Mouse (Mus musculus) kidney, embryonic 16.5 days (tissue): Measurements from ENCODE around the gene Tmem135. TPM values are rescaled to one million over a fixed set of nuclear protein-coding genes. Genes with fewer than 3 reads are reported as not detected.
A peak's percentile ranks its signal among the peaks of the same experiment; 100 is the strongest.

Experiments
- ATAC-seq: fragments of 200-750 bp; cut with Nextera tagmentation; 2 replicates; pipeline ENCODE4 v1.8.0; 2017; ENCODE audit warnings: moderate TSS enrichment; ENCODE audit not compliant: low FRiP score, low TSS enrichment
- H3K27ac ChIP-seq: fragments of 300-500 bp; sonication (generic); 2 replicates; pipeline ENCODE4 v1.5.1; 2014; ENCODE audit warnings: low read length
- H3K27me3 ChIP-seq: fragments of 300-500 bp; sonication (generic); 2 replicates; pipeline ENCODE4 v1.6.1; 2014; ENCODE audit warnings: low read length, control low read depth, mixed read lengths; ENCODE audit not compliant: insufficient read depth
- H3K36me3 ChIP-seq: fragments of 300-500 bp; sonication (generic); 2 replicates; pipeline ENCODE4 v1.6.1; 2014; ENCODE audit warnings: low read length, control low read depth, mixed read lengths; ENCODE audit not compliant: insufficient read depth
- H3K4me1 ChIP-seq: fragments of 300-500 bp; sonication (generic); 2 replicates; pipeline ENCODE4 v1.6.1; 2014; ENCODE audit warnings: low read length, control low read depth, mixed read lengths; ENCODE audit not compliant: insufficient read depth
- H3K4me2 ChIP-seq: fragments of 300-500 bp; sonication (generic); replicated peaks from 2 replicates; pipeline ENCODE4 v1.6.1; 2014; ENCODE audit warnings: low read depth, low read length
- H3K4me3 ChIP-seq: fragments of 300-500 bp; sonication (generic); 2 replicates; pipeline ENCODE4 v1.5.1; 2014; ENCODE audit warnings: mild to moderate bottlenecking, low read length
- H3K9ac ChIP-seq: fragments of 300-500 bp; sonication (generic); replicated peaks from 2 replicates; pipeline ENCODE4 v1.6.1; 2014; ENCODE audit warnings: low read length
- H3K9me3 ChIP-seq: fragments of 300-500 bp; sonication (generic); 2 replicates; pipeline ENCODE4 v1.6.1; 2016; ENCODE audit warnings: low read length, control low read depth
- WGBS: fragments of 180-500 bp; shearing (Covaris S2); extraction: QIAGEN DNeasy Blood & Tissue Kit; methylation state at CpG from one replicate; pipeline ENCODE4 v1.1.7; 2014; 5-methylcytosine and 5-hydroxymethylcytosine counted together
- polyA plus RNA-seq: library from polyadenylated mRNA; unstranded; fragments of >200 nt; fragmentation: Nextera tagmentation; extraction: Ambion mirVana; gene quantifications from 2 replicates; pipeline ENCODE4 v1.2.1, GENCODE M21; 2015

Tmem135 gene
- polyA plus RNA-seq, 1 experiment from 2014 or later: 37.6 TPM

GRCm38 (mm10) chr7:89367643-89368042 is 36.4 kb downstream of the Tmem135 start:
- H3K4me1 ChIP-seq: peaks cover 14% of the 10 kb centered on the region
- ATAC-seq: peak; percentile 54; the same call in 1 of the 2 replicates
- no peaks in the 10 kb centered on the region for H3K36me3 ChIP-seq
- no peak overlapping the region for H3K27ac ChIP-seq
- H3K9me3 ChIP-seq: no peaks in the 10 kb centered on the region
- H3K4me3 ChIP-seq: no peak overlapping the region
- no peak overlapping the region for H3K4me2 ChIP-seq
- H3K27me3 ChIP-seq: no peaks in the 10 kb centered on the region
- H3K9ac ChIP-seq: no peak overlapping the region
- 26% methylated on average over 3 of the region's 3 CpGs for WGBS

DNA sequence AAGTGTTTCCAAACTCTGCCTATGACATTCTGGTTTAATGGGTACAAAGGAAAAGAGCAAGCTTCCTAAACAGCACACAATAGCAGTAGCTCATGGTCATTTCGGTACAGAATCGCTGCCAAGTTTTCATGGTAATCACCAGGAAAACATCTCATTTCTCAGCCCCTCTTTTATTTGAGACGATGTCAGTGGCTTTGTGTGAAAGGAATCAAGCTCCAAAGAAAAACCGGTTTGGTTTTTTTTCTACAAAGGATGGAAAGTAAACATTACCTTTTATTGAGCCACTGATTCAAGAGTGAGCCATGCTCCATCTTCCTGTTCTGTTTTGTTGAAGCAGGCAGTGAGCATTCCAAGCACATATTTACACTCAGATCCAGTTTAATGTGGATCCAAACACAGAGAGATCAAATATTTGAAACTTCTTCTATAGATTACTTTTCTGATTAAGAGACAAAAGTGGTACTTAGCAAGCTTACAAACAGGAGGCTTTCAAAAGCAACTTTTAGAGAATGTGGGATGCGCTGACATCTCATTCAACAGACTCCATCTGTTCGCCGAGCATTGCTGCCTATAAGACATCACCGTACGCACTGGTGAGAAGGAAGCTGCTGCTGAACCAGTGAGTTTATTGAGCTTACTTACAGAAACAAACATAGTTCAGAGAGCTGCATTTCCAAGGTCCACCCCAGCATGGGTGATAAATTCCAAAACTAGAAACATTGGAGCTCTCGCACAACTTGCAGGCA is 38.7 kb downstream of the Tmem135 start:
- no peak for ATAC-seq
- WGBS: 68% methylated on average over 10 of the region's 10 CpGs
- Histone ChIP-seq H3K27me3 (no peaks in the 10 kb centered on the region), H3K9ac (no peak overlapping the region), H3K27ac (no peak overlapping the region), H3K9me3 (no peaks in the 10 kb centered on the region), H3K4me1 (peaks cover 14% of the 10 kb centered on the region), H3K36me3 (no peaks in the 10 kb centered on the region), H3K4me2 (no peak overlapping the region), H3K4me3 (no peak overlapping the region)

- Histone ChIP-seq H3K9me3 (no peaks in the 10 kb centered on the region), H3K4me1 (peaks cover 14% of the 10 kb centered on the region), H3K27me3 (no peaks in the 10 kb centered on the region), H3K36me3 (no peaks in the 10 kb centered on the region), H3K27ac (no peak overlapping the region), H3K9ac (no peak overlapping the region), H3K4me3 (no peak overlapping the region), H3K4me2 (no peak overlapping the region)
- no peak for ATAC-seq
- 90% methylated on average over 5 of the region's 5 CpGs for WGBS
These were observed 40.0 kb downstream of the Tmem135 start for GRCm38 (mm10) chr7:89363975-89364374.

- no peak overlapping the region for H3K4me3 ChIP-seq
- no peak overlapping the region for H3K9ac ChIP-seq
- H3K9me3 ChIP-seq: no peaks in the 10 kb centered on the region
- no peaks in the 10 kb centered on the region for H3K4me1 ChIP-seq
- H3K27me3 ChIP-seq: no peaks in the 10 kb centered on the region
- H3K36me3 ChIP-seq: no peaks in the 10 kb centered on the region
- no peak for ATAC-seq
- H3K4me2 ChIP-seq: no peak overlapping the region
- 61% methylated on average over 4 of the region's 4 CpGs for WGBS
- H3K27ac ChIP-seq: no peak overlapping the region
These were observed 47.7 kb downstream of the Tmem135 start for GRCm38 (mm10) chr7:89356307-89356706.

- no peak for ATAC-seq
- H3K4me3 ChIP-seq: no peak overlapping the region
- H3K27me3 ChIP-seq: no peaks in the 10 kb centered on the region
- no peaks in the 10 kb centered on the region for H3K36me3 ChIP-seq
- no peak overlapping the region for H3K27ac ChIP-seq
- H3K9ac ChIP-seq: no peak overlapping the region
- no peak overlapping the region for H3K4me2 ChIP-seq
- H3K9me3 ChIP-seq: no peaks in the 10 kb centered on the region
- H3K4me1 ChIP-seq: no peaks in the 10 kb centered on the region
- WGBS: 77% methylated on average over 8 of the region's 8 CpGs
These were observed 48.3 kb downstream of the Tmem135 start for GRCm38 (mm10) chr7:89355519-89356255.

- H3K4me3 ChIP-seq: no peak overlapping the region
- H3K27ac ChIP-seq: no peak overlapping the region
- no peak overlapping the region for H3K4me2 ChIP-seq
- no peak for ATAC-seq
- H3K4me1 ChIP-seq: peaks cover 11% of the 10 kb centered on the region
- H3K9me3 ChIP-seq: no peaks in the 10 kb centered on the region
- no peaks in the 10 kb centered on the region for H3K36me3 ChIP-seq
- no peaks in the 10 kb centered on the region for H3K27me3 ChIP-seq
- H3K9ac ChIP-seq: no peak overlapping the region
These were observed 62.0 kb downstream of the Tmem135 start for GRCm38 (mm10) chr7:89342021-89342420.

DNA sequence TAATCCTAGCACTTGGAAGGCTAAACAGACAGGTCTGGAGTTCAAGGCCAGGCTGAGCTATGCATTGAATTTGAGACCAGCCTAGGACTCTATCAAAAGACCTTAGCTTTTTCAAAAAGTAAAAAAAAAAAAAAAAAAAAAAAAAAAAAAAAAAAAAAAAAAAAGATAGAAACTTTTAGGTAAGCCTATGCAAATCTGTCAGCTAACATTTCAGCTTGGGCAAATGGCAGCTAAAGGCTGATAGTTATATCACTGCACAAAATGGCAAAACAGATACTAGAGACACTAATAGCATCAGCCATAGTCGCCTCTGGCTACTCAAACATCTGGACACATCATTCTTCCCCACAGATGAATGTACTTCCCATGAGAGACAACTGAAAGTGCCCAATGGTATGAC is 64.2 kb downstream of the Tmem135 start:
- Histone ChIP-seq H3K36me3 (no peaks in the 10 kb centered on the region), H3K4me3 (no peak overlapping the region), H3K27me3 (no peaks in the 10 kb centered on the region), H3K27ac (no peak overlapping the region), H3K4me1 (peaks cover 16% of the 10 kb centered on the region), H3K9ac (no peak overlapping the region), H3K4me2 (no peak overlapping the region), H3K9me3 (no peaks in the 10 kb centered on the region)
- WGBS: 79% methylated on average over 1 of the region's 1 CpGs
- no peak for ATAC-seq

GRCm38 (mm10) chr7:89339142-89339435 is 64.9 kb downstream of the Tmem135 start:
- H3K27ac ChIP-seq: no peak overlapping the region

DNA sequence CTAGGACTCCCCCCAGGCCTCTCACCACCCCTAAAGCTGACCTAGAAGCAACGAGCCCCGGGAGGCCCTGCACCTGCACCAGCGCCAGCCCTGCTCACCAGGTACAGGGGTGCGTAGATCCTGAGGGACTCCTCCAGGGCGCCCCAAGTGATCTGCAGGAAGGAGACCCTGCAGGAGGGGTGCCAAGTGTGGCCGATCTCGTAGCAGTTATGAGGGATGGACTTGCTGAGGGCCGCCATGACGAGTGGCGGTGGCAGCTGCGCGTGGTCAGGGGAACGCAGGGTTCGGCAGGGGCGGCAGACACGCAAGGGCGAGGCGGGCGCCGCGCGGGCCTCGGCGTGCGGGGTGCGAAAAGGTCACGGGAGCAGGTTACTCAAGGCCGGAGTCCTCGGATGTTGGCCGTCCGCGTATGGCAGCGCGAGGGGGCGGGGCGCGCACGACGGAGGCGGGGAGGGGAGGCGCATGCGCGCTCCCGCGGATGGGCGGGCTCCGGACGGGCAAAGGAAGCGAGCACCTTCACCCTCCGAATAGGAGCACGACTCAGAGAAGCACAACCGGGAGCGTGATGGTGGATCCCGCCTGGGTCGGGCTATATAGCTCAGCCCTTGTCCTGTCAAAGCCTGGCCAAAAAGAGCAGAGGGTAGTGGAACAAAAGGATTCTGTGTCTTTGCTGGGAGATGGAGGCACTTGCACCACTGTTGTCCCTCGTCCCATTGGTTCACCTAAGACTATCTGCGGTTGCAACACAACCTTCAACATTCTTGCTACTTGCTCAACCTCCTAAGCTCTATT is 65.5 kb downstream of the Tmem135 start:
- no peaks in the 10 kb centered on the region for H3K27me3 ChIP-seq
- H3K27ac ChIP-seq: peak overlapping the region; percentile 80
- peak overlapping the region; percentile 92 for H3K4me2 ChIP-seq
- no peaks in the 10 kb centered on the region for H3K36me3 ChIP-seq
- under 1% methylated on average over 53 of the region's 57 CpGs for WGBS
- H3K4me1 ChIP-seq: peaks cover 16% of the 10 kb centered on the region
- peak overlapping the region; percentile 94 for H3K9ac ChIP-seq
- H3K9me3 ChIP-seq: no peaks in the 10 kb centered on the region
- ATAC-seq: peak; percentile 94
- peak overlapping the region; percentile 98 for H3K4me3 ChIP-seq

More at GRCm38 (mm10) chr7:89339142-89339435, 64.9 kb downstream of the Tmem135 start:
- no peaks in the 10 kb centered on the region for H3K27me3 ChIP-seq
- peak overlapping the region; percentile 98 for H3K4me3 ChIP-seq
- H3K9ac ChIP-seq: peak overlapping the region; percentile 94
- no peaks in the 10 kb centered on the region for H3K36me3 ChIP-seq
- H3K9me3 ChIP-seq: no peaks in the 10 kb centered on the region
- peaks cover 16% of the 10 kb centered on the region for H3K4me1 ChIP-seq
- peak; percentile 46 for ATAC-seq
- H3K4me2 ChIP-seq: peak overlapping the region; percentile 92
